Mouse (Mus musculus) thymus, adult 2 months (tissue): ENCODE measurements around the gene Eif4e2. TPM values are rescaled to one million over a fixed set of nuclear protein-coding genes. Genes with fewer than 3 reads are reported as not detected.

Source experiments
- DNase-seq: peaks from one replicate; pipeline ENCODE4 v3.0.0; 2021
- H3K27ac ChIP-seq: fragments of 200-500 bp; 2 replicates; pipeline ENCODE4 v1.5.1; 2012; ENCODE audit warnings: low read length, control low read depth; ENCODE audit not compliant: control insufficient read depth, insufficient read depth
- H3K27me3 ChIP-seq: fragments of 200-500 bp; 2 replicates; pipeline ENCODE4 v1.6.1; 2012; ENCODE audit warnings: mild to moderate bottlenecking, low read length, moderate library complexity, mixed read lengths; ENCODE audit not compliant: control insufficient read depth, insufficient read depth
- H3K36me3 ChIP-seq: fragments of 200-500 bp; 2 replicates; pipeline ENCODE4 v1.6.1; 2012; ENCODE audit warnings: mild to moderate bottlenecking, low read length, moderate library complexity; ENCODE audit not compliant: control insufficient read depth, insufficient read depth
- H3K4me1 ChIP-seq: fragments of 200-500 bp; replicated peaks from 2 replicates; pipeline ENCODE4 v1.6.1; 2012; ENCODE audit warnings: low read length; ENCODE audit not compliant: control insufficient read depth, insufficient read depth
- H3K4me3 ChIP-seq: fragments of 200-500 bp; 2 replicates; pipeline ENCODE4 v1.5.1; 2012; ENCODE audit warnings: mild to moderate bottlenecking, low read length, control low read depth, moderate library complexity; ENCODE audit not compliant: control insufficient read depth, insufficient read depth
- CTCF ChIP-seq: fragments of 200-500 bp; IDR thresholded peaks from 2 replicates; pipeline ENCODE4 v1.5.1; 2012; ENCODE audit warnings: mild to moderate bottlenecking, control low read depth, low read length, moderate library complexity, borderline replicate concordance; ENCODE audit not compliant: control insufficient read depth, poor library complexity, insufficient read depth; ENCODE audit errors: extremely low read depth
- POLR2A ChIP-seq: fragments of 200-500 bp; IDR thresholded peaks from 2 replicates; pipeline ENCODE4 v1.6.1; 2012; ENCODE audit warnings: mild to moderate bottlenecking, low read length, control low read depth, moderate library complexity; ENCODE audit not compliant: control insufficient read depth, poor library complexity, insufficient read depth; ENCODE audit errors: extremely low read depth
- WGBS: fragments of 180-500 bp; shearing (Covaris S2); methylation state at CpG from one replicate; pipeline ENCODE4 v1.1.7; 2018; 5-methylcytosine and 5-hydroxymethylcytosine counted together
- polyA plus RNA-seq: library from polyadenylated mRNA; depleted of rRNA; stranded (reverse); fragments of >200 nt; gene quantifications from 2 replicates; pipeline ENCODE4 v1.2.3, GENCODE M21; 2012

Gene Eif4e2
- polyA plus RNA-seq, 1 experiment = 41.9 TPM

DNA sequence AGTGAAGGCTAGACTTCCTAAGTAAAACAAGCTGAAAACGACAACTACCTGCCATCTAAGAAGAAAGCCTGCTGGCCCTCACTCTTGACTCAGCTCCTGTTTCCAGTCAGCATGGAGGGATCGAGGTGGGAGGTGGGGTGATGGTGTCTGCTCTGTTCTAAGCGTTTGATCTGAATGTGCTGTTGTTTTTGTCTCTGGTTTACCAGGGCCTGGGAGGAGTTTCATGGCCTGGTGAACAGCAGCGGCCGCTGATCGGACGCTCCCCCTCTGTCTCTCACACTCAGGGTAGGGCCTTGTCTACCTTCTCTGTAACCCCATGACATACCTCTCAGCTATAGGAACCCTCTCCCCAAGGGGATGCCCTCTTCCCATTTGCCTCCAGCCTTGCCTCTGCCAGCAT, 18.5 kb downstream of the Eif4e2 start:
- peaks cover 40% of the 10 kb centered on the region for H3K36me3 ChIP-seq
- no peaks in the 10 kb centered on the region for H3K4me1 ChIP-seq
- no peaks in the 10 kb centered on the region for H3K27me3 ChIP-seq
- TF ChIP-seq POLR2A = no peak
- TF ChIP-seq CTCF = no peak
- 92% methylated on average over 7 of the region's 7 CpGs for WGBS
- no peak overlapping the region for H3K4me3 ChIP-seq
- DNase-seq = no peak
- H3K27ac ChIP-seq = no peak overlapping the region

GRCm38 (mm10) chr1:87239056-87239455, 25.3 kb downstream of the Eif4e2 start:
- TF ChIP-seq CTCF (no peak), POLR2A (no peak)
- WGBS = 88% methylated on average over 8 of the region's 8 CpGs
- H3K4me3 ChIP-seq = no peak overlapping the region
- no peaks in the 10 kb centered on the region for H3K4me1 ChIP-seq
- H3K27ac ChIP-seq = no peak overlapping the region
- DNase-seq = no peak
- H3K36me3 ChIP-seq = no peaks in the 10 kb centered on the region
- H3K27me3 ChIP-seq = no peaks in the 10 kb centered on the region

GRCm38 (mm10) chr1:87243021-87243420, 29.3 kb downstream of the Eif4e2 start:
- no peak for DNase-seq
- Histone ChIP-seq H3K27me3 (no peaks in the 10 kb centered on the region), H3K27ac (no peak overlapping the region), H3K4me1 (peaks cover 3% of the 10 kb centered on the region; the same call in 1 of the 2 replicates), H3K4me3 (no peak overlapping the region), H3K36me3 (no peaks in the 10 kb centered on the region)
- TF ChIP-seq CTCF = no peak
- TF ChIP-seq POLR2A = no peak
- WGBS = 97% methylated on average over 8 of the region's 8 CpGs

GRCm38 (mm10) chr1:87245430-87245829, 31.7 kb downstream of the Eif4e2 start:
- H3K4me3 ChIP-seq = no peak overlapping the region
- H3K27ac ChIP-seq = no peak overlapping the region
- no peaks in the 10 kb centered on the region for H3K27me3 ChIP-seq
- no peaks in the 10 kb centered on the region for H3K36me3 ChIP-seq
- WGBS = 21% methylated on average over 1 of the region's 1 CpGs
- DNase-seq = no peak
- H3K4me1 ChIP-seq = peaks cover 3% of the 10 kb centered on the region; the same call in 1 of the 2 replicates
- TF ChIP-seq POLR2A = no peak
- TF ChIP-seq CTCF = no peak

DNA sequence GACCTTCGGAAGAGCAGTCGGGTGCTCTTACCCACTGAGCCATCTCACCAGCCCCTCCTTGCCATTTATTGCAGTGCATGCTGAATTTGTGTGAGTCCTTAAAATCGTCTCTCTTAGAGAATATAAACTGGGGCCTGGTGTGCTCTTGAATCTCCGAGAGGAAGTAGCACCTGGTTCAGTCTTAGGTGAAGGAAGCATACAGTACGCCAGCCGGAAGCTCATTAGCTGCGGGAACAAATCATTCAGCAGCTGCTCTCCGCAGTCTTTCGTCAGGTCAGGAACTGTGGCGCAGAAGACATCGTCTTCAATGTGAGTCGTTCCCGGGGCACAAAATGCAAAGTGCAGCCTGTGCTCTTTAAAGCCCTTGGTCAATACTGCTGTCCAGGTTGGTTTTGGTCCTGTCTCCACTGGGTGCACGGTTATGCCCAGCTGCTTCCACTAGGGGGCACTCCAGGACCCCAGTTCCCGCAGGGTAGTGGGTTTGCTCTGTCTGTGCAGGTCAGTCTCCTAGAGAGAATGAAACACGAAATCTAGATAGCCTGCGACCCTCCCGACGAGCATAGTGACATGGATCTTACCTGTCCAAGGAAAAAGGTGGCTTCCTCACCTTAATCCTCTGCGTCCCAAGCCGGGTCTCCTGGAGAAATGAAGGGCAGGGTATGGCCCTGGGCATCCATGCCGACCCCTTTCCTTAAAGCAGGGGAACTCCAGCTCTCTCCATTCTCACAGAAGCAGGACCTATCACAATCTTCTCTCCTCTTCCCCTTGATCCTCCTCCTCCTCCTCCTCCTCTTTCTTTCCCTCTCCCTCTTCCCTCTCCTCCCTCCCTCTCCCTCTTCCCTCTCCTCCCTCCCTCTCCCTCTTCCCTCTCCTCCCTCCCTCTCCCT, 32.5 kb downstream of the Eif4e2 start:
- TF ChIP-seq POLR2A (no peak), CTCF (peak; percentile 96)
- Histone ChIP-seq H3K36me3 (no peaks in the 10 kb centered on the region), H3K27me3 (no peaks in the 10 kb centered on the region), H3K27ac (no peak overlapping the region), H3K4me3 (peak overlapping the region; percentile 36), H3K4me1 (peaks cover 3% of the 10 kb centered on the region; the same call in 1 of the 2 replicates)
- WGBS = 25% methylated on average over 22 of the region's 22 CpGs
- peak; percentile 78 for DNase-seq

- no peaks in the 10 kb centered on the region for H3K36me3 ChIP-seq
- H3K4me1 ChIP-seq = no peaks in the 10 kb centered on the region
- 0 out of 2 replicates have a peak, but pooled peaks cover 2% of the 10 kb centered on the region for H3K27me3 ChIP-seq
- TF ChIP-seq POLR2A = no peak
- TF ChIP-seq CTCF = no peak
- H3K27ac ChIP-seq = no peak overlapping the region
- H3K4me3 ChIP-seq = no peak overlapping the region
- no peak for DNase-seq
- WGBS = 87% methylated on average over 5 of the region's 5 CpGs
Measured at GRCm38 (mm10) chr1:87252040-87252609, 38.4 kb downstream of the Eif4e2 start.

DNA sequence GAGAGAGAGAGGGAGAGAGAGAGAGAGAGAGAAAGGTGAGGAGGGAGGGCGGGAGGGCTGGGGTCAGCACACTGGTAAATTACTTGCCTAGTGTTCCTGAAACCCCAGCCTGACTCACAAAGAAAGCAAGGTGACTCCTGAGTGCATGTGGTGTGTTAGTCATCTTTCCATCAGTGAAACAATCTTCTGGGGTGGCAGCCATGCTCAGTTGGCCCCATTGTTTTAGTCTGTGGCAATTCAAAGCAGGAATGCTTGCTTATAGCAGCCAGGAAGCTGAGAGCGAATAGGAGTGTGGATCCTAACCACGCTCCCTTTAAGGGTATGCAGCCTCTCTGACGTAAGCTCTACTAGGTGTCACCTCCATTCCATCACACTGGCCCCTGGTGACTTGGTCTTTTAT, 41.5 kb downstream of the Eif4e2 start:
- no peak for DNase-seq
- Histone ChIP-seq H3K4me1 (no peaks in the 10 kb centered on the region), H3K36me3 (no peaks in the 10 kb centered on the region), H3K27me3 (peaks cover 4% of the 10 kb centered on the region; the same call in 1 of the 2 replicates), H3K27ac (no peak overlapping the region), H3K4me3 (no peak overlapping the region)
- TF ChIP-seq POLR2A (no peak), CTCF (no peak)
- WGBS = 86% methylated on average over 4 of the region's 4 CpGs
